Mouse (Mus musculus) liver, embryonic 14.5 days (tissue): Measurements from ENCODE around the gene Lmo3.

Experiments used
- CTCF ChIP-seq: IDR thresholded peaks from 2 replicates; pipeline ENCODE4 v1.5.1; 2016; ENCODE audit warnings: antibody characterized with exemption, low read depth, control low read depth
- EP300 ChIP-seq: IDR thresholded peaks from 2 replicates; pipeline ENCODE4 v1.6.1; 2016; ENCODE audit warnings: antibody characterized with exemption, low read depth

DNA sequence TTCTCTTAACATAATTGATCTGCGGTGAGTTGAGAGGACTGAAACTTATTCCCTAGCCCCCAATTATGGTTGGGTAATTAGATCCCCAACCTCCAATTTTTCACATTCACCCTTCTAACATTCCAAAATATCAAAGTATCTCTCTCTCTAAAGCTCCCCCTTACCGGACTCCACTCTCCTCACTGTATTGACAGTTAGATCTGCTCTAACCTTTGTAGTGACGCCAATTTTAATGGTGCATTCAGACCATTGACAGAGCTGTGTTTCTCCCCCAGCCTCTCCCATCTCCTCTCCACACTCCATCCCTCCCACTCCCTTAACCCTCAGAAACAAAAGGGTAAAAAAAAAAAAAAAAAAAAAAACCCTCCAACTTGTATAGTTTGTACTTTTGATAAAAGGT lies 154.9 kb downstream of the Lmo3 start:
- no peak for TF ChIP-seq CTCF
- no peak for TF ChIP-seq EP300
